Mouse (Mus musculus) lung, embryonic 16.5 days (tissue): ENCODE measurements around the gene Angptl7. TPM values are rescaled to one million over a fixed set of nuclear protein-coding genes. Genes with fewer than 3 reads are reported as not detected.

Source experiments
- ATAC-seq: fragments of 200-750 bp; cut with Nextera tagmentation; 2 replicates; pipeline ENCODE4 v1.8.0; 2017; ENCODE audit warnings: low read depth, mild to moderate bottlenecking, moderate library complexity
- H3K27ac ChIP-seq: fragments of 300-500 bp; sonication (generic); 2 replicates; pipeline ENCODE4 v1.5.1; 2014; ENCODE audit warnings: mild to moderate bottlenecking, control low read depth, low read length
- H3K27me3 ChIP-seq: fragments of 300-500 bp; sonication (generic); 2 replicates; pipeline ENCODE4 v1.6.1; 2014; ENCODE audit warnings: low read depth, low read length, mixed read lengths; ENCODE audit not compliant: control insufficient read depth, insufficient read depth
- H3K36me3 ChIP-seq: fragments of 300-500 bp; sonication (generic); 2 replicates; pipeline ENCODE4 v1.6.1; 2014; ENCODE audit warnings: low read length; ENCODE audit not compliant: control insufficient read depth, insufficient read depth
- H3K4me1 ChIP-seq: fragments of 300-500 bp; sonication (generic); replicated peaks from 2 replicates; pipeline ENCODE4 v1.6.1; 2014; ENCODE audit warnings: low read length, mixed read lengths; ENCODE audit not compliant: control insufficient read depth, insufficient read depth
- H3K4me2 ChIP-seq: fragments of 300-500 bp; sonication (generic); 2 replicates; pipeline ENCODE4 v1.6.1; 2014; ENCODE audit warnings: low read depth, low read length, control low read depth
- H3K4me3 ChIP-seq: fragments of 300-500 bp; sonication (generic); 2 replicates; pipeline ENCODE4 v1.5.1; 2014; ENCODE audit warnings: mild to moderate bottlenecking, low read length, control low read depth
- H3K9ac ChIP-seq: fragments of 300-500 bp; sonication (generic); 2 replicates; pipeline ENCODE4 v1.6.1; 2014; ENCODE audit warnings: low read length, control low read depth
- H3K9me3 ChIP-seq: fragments of 300-500 bp; sonication (generic); 2 replicates; pipeline ENCODE4 v1.6.1; 2016; ENCODE audit warnings: low read length; ENCODE audit not compliant: control insufficient read depth
- WGBS: fragments of 180-500 bp; shearing (Covaris S2); extraction: QIAGEN DNeasy Blood & Tissue Kit; methylation state at CpG from one replicate; pipeline ENCODE4 v1.1.7; 2014; 5-methylcytosine and 5-hydroxymethylcytosine counted together
- polyA plus RNA-seq: library from polyadenylated mRNA; unstranded; fragments of >200 nt; fragmentation: Nextera tagmentation; extraction: Ambion mirVana; gene quantifications from 2 replicates; pipeline ENCODE4 v1.2.1, GENCODE M21; 2015

Gene Angptl7
- polyA plus RNA-seq, 1 experiment from 2014 or later: 1.8 TPM

DNA sequence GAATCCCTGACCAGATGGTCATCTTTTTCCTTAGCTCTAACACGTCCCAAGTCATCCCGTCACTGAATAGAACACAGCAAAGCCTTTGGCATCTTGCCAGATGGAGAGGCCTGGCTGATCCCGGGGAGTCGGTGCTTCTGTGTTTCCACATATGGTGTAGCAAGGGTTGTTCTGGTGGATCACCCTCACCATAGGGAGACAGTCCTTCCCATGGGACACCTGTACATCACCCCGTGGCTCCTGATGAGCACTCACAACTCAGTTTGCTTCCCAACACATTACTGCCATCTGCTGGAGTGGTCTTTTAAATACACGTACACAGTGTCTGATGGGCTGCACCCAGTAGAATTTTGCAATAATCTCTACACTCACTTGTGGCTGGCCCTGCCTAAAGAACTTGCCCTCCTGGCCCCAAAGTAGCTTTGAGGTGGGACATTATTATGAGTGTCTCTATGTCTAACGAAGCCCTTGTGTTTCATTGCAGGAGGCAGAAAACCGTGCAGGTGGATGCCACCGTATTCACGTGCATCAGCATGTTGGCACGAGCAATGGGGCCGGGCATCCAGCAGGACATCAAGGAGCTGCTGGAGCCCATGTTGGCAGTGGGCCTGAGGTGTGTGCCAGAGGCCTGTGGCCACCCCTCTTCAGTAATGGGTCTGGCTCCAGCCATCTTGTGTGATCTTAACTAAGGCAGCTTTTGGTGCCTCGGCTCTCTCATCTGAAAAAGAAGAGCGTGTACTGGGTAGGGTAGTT is 36.9 kb downstream of the Angptl7 start:
- H3K36me3 ChIP-seq: peaks cover 66% of the 10 kb centered on the region
- peak; percentile 43; the same call in 1 of the 2 replicates for ATAC-seq

DNA sequence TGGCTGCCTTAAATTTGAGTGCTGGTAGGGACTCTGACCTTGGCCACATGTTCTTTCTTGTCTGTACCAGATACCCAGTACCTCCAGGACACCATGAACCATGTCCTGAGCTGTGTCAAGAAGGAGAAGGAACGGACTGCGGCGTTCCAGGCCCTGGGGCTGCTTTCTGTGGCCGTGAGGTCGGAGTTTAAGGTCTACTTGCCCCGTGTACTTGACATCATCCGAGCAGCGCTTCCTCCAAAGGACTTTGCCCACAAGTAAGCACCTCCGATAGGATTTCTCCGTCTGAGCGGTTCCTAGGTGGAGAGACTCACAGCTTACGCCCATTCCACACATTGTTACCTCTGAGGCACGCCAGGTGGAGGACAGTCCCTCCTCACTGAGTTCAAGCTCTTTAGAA is 37.5 kb downstream of the Angptl7 start:
- ATAC-seq: no peak
- H3K9me3 ChIP-seq: no peaks in the 10 kb centered on the region
- H3K4me3 ChIP-seq: no peak overlapping the region
- no peak overlapping the region for H3K9ac ChIP-seq
- WGBS: 95% methylated on average over 13 of the region's 13 CpGs
- peaks cover 60% of the 10 kb centered on the region for H3K36me3 ChIP-seq
- H3K4me2 ChIP-seq: no peak overlapping the region
- H3K4me1 ChIP-seq: no peaks in the 10 kb centered on the region
- no peaks in the 10 kb centered on the region for H3K27me3 ChIP-seq
- no peak overlapping the region for H3K27ac ChIP-seq

More for the DNA sequence above, 36.9 kb downstream of the Angptl7 start:
- no peaks in the 10 kb centered on the region for H3K27me3 ChIP-seq
- no peaks in the 10 kb centered on the region for H3K9me3 ChIP-seq
- no peak overlapping the region for H3K4me3 ChIP-seq
- 70% methylated on average over 14 of the region's 14 CpGs for WGBS
- no peak overlapping the region for H3K4me2 ChIP-seq
- H3K4me1 ChIP-seq: no peaks in the 10 kb centered on the region
- no peak overlapping the region for H3K9ac ChIP-seq
- H3K27ac ChIP-seq: no peak overlapping the region

DNA sequence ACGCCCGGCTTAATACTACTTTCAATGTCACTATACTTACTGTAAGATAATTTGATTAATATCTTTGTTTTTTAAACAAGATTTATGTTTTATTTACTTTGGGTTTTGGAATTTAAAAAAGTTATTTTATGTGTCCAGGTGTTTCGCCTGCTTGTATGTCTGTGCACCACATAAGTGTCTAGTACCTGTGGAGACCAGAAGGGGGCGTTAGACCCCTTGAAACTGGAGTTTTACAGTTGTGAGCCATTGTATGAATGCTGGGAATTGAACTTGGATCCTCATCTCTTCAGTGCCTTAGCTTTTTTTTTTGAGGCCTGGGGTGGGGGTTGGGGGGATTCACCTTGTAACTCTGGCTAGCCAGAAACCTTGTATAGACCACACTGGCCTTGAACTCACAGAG is 38.5 kb downstream of the Angptl7 start:
- no peak overlapping the region for H3K27ac ChIP-seq
- WGBS: 79% methylated on average over 4 of the region's 4 CpGs

DNA sequence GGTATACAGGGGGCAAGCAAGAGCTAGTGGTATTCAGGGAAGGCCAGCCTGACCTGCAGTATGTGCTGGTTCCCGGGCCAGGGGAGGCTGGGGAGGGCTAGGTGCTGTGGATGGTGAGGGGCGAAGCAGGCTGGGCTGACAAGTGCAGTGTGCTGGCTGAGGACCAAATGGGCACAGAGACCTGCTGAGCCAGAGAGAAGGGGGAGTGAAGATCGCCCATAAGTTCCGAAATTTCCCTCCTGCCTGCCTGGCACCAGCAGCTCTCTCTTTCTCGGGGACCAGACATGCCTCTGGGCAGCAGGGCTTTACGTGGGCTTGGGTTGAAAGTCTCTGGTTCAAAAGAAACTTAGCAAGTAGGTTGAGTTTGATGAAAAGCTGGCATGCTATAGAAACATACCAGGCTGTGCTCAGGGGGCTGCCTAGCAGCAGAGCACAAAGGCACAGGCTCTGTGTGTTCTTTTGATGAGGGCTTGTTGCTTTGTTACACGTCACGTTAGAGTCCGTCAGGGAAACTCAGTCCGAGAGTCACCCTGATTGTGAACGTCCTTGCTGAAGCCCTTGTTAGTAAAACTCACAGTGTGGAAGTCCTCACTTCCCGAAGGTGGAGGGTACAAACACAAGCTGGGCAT is 39.5 kb downstream of the Angptl7 start:
- ATAC-seq: no peak
- WGBS: 92% methylated on average over 12 of the region's 12 CpGs
- Histone ChIP-seq H3K36me3 (peaks cover 59% of the 10 kb centered on the region), H3K4me1 (no peaks in the 10 kb centered on the region), H3K27ac (no peak overlapping the region), H3K4me2 (no peak overlapping the region), H3K9ac (no peak overlapping the region), H3K9me3 (no peaks in the 10 kb centered on the region), H3K27me3 (no peaks in the 10 kb centered on the region), H3K4me3 (no peak overlapping the region)

More for the DNA sequence above, 38.5 kb downstream of the Angptl7 start:
- H3K9ac ChIP-seq: no peak overlapping the region
- no peak for ATAC-seq
- H3K9me3 ChIP-seq: no peaks in the 10 kb centered on the region
- no peak overlapping the region for H3K4me2 ChIP-seq
- H3K4me3 ChIP-seq: no peak overlapping the region
- H3K27me3 ChIP-seq: no peaks in the 10 kb centered on the region
- peaks cover 58% of the 10 kb centered on the region for H3K36me3 ChIP-seq
- H3K4me1 ChIP-seq: no peaks in the 10 kb centered on the region

DNA sequence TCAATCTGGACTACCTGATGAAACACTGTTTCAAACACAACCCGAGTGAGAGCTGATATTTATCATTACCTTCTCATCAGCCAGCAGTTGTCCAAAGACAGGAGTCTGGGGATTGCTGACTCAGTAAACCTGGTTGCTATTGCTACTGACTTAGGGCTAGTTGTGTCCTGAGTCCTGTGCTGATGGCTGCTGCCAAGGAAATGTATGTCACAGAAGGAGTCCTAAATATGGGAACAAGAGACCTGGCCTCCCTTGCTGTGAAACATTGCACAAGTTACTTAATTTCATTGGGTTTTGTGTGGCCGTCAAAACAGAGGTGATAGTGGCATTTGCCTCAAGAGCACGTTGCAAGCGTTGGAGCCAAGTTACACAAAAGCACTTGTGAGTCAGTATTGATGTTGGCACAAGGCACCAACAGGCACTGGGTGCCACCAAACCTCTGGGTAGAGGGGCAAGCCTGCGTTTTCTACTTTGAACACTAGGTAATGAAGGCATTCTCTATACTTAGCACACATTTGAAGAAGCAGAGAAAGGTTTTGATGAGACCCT is 44.7 kb downstream of the Angptl7 start:
- Histone ChIP-seq H3K27ac (no peak overlapping the region), H3K4me3 (no peak overlapping the region), H3K4me1 (no peaks in the 10 kb centered on the region), H3K9ac (no peak overlapping the region), H3K9me3 (no peaks in the 10 kb centered on the region), H3K27me3 (no peaks in the 10 kb centered on the region), H3K4me2 (no peak overlapping the region), H3K36me3 (peaks cover 48% of the 10 kb centered on the region)
- WGBS: 88% methylated on average over 5 of the region's 5 CpGs
- ATAC-seq: no peak

DNA sequence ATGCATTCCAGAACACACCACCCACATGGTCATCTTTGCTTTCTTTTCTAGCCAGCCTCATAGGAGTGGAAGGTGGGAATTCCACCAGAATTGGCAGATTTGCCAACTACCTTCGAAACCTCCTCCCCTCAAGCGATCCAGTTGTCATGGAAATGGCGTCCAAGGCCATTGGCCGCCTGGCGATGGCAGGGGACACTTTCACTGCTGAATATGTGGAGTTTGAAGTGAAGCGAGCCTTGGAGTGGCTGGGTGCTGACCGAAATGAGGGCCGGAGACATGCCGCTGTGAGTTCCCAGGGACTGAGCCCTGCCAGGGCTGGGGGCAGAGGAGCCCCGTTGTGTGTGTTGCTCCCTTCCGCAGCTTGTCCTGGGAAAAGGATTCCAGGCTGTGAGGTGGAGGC is 46.6 kb downstream of the Angptl7 start:
- no peak for ATAC-seq
- H3K4me1 ChIP-seq: peaks cover 7% of the 10 kb centered on the region
- H3K4me3 ChIP-seq: no peak overlapping the region
- H3K36me3 ChIP-seq: peaks cover 40% of the 10 kb centered on the region
- no peak overlapping the region for H3K9ac ChIP-seq
- H3K9me3 ChIP-seq: no peaks in the 10 kb centered on the region
- H3K27ac ChIP-seq: no peak overlapping the region
- H3K27me3 ChIP-seq: no peaks in the 10 kb centered on the region
- 93% methylated on average over 11 of the region's 11 CpGs for WGBS
- no peak overlapping the region for H3K4me2 ChIP-seq

DNA sequence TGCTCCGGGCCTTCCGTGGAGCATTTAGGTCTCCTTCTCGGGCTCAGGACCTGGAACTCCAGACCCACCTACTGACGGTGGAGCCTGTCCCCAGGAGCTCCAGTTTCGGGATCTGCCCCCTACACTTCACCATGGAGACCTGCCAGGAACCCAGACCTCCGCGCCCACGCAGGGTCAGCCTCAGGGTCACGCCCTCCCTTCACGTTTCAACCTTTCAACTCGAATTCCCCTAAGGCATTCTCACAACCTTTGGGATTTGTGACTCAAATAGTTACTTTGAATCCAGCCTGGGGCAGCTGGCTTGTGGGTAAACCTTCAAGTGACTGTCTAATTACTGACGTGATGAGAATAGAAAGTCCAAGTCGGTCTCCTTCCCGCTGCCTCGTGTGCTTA is 51.4 kb downstream of the Angptl7 start:
- Histone ChIP-seq H3K36me3 (peaks cover 16% of the 10 kb centered on the region), H3K4me3 (peak overlapping the region; percentile 98), H3K9ac (peak overlapping the region; percentile 96), H3K27me3 (no peaks in the 10 kb centered on the region), H3K27ac (no peak overlapping the region), H3K4me1 (peaks cover 10% of the 10 kb centered on the region), H3K4me2 (peak overlapping the region; percentile 88), H3K9me3 (no peaks in the 10 kb centered on the region)
- under 1% methylated on average over 15 of the region's 15 CpGs for WGBS
- ATAC-seq: no peak; the same call in 1 of the 2 replicates

DNA sequence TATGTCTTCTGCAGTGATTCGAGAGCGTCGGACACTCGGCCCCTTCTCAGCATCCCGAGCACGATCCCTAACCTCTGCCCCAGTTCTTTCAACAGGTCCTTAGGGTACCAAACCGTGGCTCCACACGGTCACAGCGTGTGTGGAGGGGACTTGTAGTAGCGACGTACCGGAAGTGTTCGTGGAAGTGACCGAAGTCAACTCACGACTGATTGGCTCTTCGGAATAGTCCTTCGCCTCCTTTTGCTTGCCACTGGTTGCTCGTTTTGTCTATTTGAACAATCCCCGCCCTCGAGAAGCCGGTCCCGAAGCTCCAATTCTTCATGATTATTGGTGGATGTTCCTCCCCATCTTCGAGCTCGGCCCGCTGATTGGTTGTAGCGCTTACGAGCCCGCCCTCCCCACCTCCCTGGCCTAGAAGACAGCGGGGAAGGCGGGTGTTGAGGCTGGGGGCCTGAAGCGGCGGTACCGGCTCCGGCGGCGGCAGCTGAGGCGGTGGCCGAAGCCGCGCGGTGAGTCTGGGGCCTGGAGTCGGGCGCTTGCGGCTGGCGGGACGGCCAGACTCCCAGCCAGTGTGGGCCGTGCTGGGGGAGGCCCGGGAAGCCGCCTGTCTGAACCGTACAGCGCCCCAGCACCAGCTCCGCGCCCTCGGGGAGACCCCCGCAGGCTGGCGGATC is 51.9 kb downstream of the Angptl7 start, which contains the start of gene Mtor:
TSS of gene Mtor (plus strand) at position 433 of the 674 bp plus-strand sequence.
- under 1% methylated on average over 53 of the region's 56 CpGs for WGBS
- no peaks in the 10 kb centered on the region for H3K9me3 ChIP-seq
- peak within 1 kb of the TSS; percentile 88 for H3K4me2 ChIP-seq
- H3K9ac ChIP-seq: peak within 1 kb of the TSS; percentile 96
- H3K27ac ChIP-seq: peak within 1 kb of the TSS; percentile 43; the same call in 1 of the 2 replicates
- no peaks in the 10 kb centered on the region for H3K27me3 ChIP-seq
- peaks cover 15% of the 10 kb centered on the region for H3K4me1 ChIP-seq
- peak; percentile 97 for ATAC-seq
- H3K36me3 ChIP-seq: peaks cover 12% of the 10 kb centered on the region; the same call in 1 of the 2 replicates
- H3K4me3 ChIP-seq: peak within 1 kb of the TSS; percentile 98
